Mouse (Mus musculus) kidney, adult 2 months (tissue): ENCODE measurements around the gene Ergic1. TPM values are rescaled to one million over a fixed set of nuclear protein-coding genes. Genes with fewer than 3 reads are reported as not detected.

Source experiments
- DNase-seq: peaks from one replicate; pipeline ENCODE4 v3.0.0; 2021
- H3K27ac ChIP-seq: fragments of 200-500 bp; 2 replicates; pipeline ENCODE4 v1.5.1; 2012; ENCODE audit warnings: low read depth, low read length, control low read depth, inconsistent platforms; ENCODE audit not compliant: insufficient read depth
- H3K27me3 ChIP-seq: fragments of 200-500 bp; replicated peaks from 2 replicates; pipeline ENCODE4 v1.6.1; 2012; ENCODE audit warnings: mild to moderate bottlenecking, moderate library complexity, low read length, inconsistent platforms; ENCODE audit not compliant: control insufficient read depth, insufficient read depth
- H3K36me3 ChIP-seq: fragments of 200-500 bp; 2 replicates; pipeline ENCODE4 v1.6.1; 2012; ENCODE audit warnings: mild to moderate bottlenecking, moderate library complexity, low read length, inconsistent platforms; ENCODE audit not compliant: control insufficient read depth, insufficient read depth
- H3K4me1 ChIP-seq: fragments of 200-500 bp; 2 replicates; pipeline ENCODE4 v1.6.1; 2011; ENCODE audit warnings: low read length; ENCODE audit not compliant: control insufficient read depth, insufficient read depth
- H3K4me3 ChIP-seq: fragments of 200-500 bp; 2 replicates; pipeline ENCODE4 v1.5.1; 2011; ENCODE audit warnings: mild to moderate bottlenecking, low read depth, low read length, control low read depth; ENCODE audit not compliant: insufficient read depth
- CTCF ChIP-seq: fragments of 200-500 bp; conservative IDR thresholded peaks from 2 replicates; pipeline ENCODE4 v1.5.1; 2011; ENCODE audit warnings: low read depth, mild to moderate bottlenecking, control low read depth, low read length, moderate library complexity, mixed read lengths; ENCODE audit not compliant: insufficient read depth, insufficient read length
- POLR2A ChIP-seq: fragments of 200-500 bp; IDR thresholded peaks from one replicate; pipeline ENCODE4 v1.6.1; 2011; ENCODE audit warnings: low read depth, low read length, control low read depth
- WGBS: fragments of 180-500 bp; shearing (Covaris S2); methylation state at CpG from one replicate; pipeline ENCODE4 v1.1.7; 2018; 5-methylcytosine and 5-hydroxymethylcytosine counted together
- polyA plus RNA-seq: library from polyadenylated mRNA; depleted of rRNA; stranded (reverse); fragments of >200 nt; gene quantifications from 2 replicates; pipeline ENCODE4 v1.2.3, GENCODE M21; 2012

Ergic1 gene
- polyA plus RNA-seq, 1 experiment = 131 TPM

DNA sequence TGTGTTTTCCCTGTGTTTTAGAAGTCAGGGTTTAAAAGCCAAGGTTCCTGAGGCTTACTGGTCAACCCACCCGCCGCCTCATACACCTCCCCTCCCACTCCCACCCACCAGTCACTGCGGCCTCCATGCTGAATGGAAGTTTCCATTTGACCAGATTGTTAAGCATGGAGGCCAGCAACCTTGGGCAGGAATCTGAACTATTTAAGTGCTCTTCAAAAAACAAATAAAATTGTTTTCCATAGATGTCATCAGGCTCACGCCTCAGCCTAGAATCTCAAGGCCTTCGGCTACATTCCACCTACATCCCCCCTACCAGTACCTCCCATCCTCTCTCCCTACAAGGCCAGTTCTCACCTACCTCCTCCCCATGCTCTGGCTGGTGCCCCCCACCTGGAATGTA is 57.2 kb downstream of the Ergic1 start:
- DNase-seq = peak; percentile 27
- H3K4me3 ChIP-seq = no peak overlapping the region
- peak overlapping the region; percentile 40; the same call in 1 of the 2 replicates for H3K27ac ChIP-seq
- no peaks in the 10 kb centered on the region for H3K27me3 ChIP-seq
- H3K4me1 ChIP-seq = peaks cover 41% of the 10 kb centered on the region
- TF ChIP-seq POLR2A (no peak), CTCF (no peak)
- H3K36me3 ChIP-seq = no peaks in the 10 kb centered on the region
- 64% methylated on average over 5 of the region's 5 CpGs for WGBS

DNA sequence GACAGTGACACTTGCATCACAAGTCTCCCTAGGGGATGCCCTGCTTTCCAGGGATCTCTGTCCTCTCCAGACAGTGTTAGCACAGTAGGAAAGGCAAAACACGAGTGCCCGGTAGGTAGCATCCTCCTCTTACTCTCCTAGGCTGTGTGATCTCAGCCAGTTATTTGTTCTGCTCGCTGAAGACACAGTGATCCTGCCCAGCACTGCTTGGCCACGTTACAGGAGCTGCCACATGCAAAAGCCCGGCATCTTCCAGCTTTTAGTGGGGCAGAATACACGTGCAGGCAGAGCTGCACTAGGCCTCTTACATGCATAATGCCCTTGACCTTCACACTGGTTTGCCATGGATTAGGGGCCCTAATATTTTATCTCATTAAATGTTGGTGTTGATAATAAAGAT is 58.3 kb downstream of the Ergic1 start:
- Histone ChIP-seq H3K4me1 (peaks cover 41% of the 10 kb centered on the region), H3K36me3 (no peaks in the 10 kb centered on the region), H3K27ac (no peak overlapping the region), H3K4me3 (no peak overlapping the region), H3K27me3 (no peaks in the 10 kb centered on the region)
- no peak for TF ChIP-seq POLR2A
- no peak for TF ChIP-seq CTCF
- no peak for DNase-seq
- 74% methylated on average over 6 of the region's 6 CpGs for WGBS

GRCm38 (mm10) chr17:26620292-26620691 is 59.0 kb downstream of the Ergic1 start:
- H3K27ac ChIP-seq = peak overlapping the region; percentile 78
- no peak for DNase-seq
- TF ChIP-seq CTCF = no peak; the same call in 1 of the 2 replicates
- no peak for TF ChIP-seq POLR2A
- H3K27me3 ChIP-seq = no peaks in the 10 kb centered on the region
- whole genome bisulfite sequencing = 88% methylated on average over 6 of the region's 6 CpGs
- H3K4me3 ChIP-seq = no peak overlapping the region
- peaks cover 41% of the 10 kb centered on the region for H3K4me1 ChIP-seq
- H3K36me3 ChIP-seq = no peaks in the 10 kb centered on the region

- Histone ChIP-seq H3K36me3 (no peaks in the 10 kb centered on the region), H3K4me3 (no peak overlapping the region), H3K27me3 (no peaks in the 10 kb centered on the region), H3K27ac (peak overlapping the region; percentile 78), H3K4me1 (peaks cover 39% of the 10 kb centered on the region)
- DNase-seq = peak; percentile 96
- 22% methylated on average over 17 of the region's 17 CpGs for WGBS
- TF ChIP-seq POLR2A (no peak), CTCF (no peak)
Observed at GRCm38 (mm10) chr17:26620786-26621766, 59.8 kb downstream of the Ergic1 start.

- 56% methylated on average over 5 of the region's 5 CpGs for WGBS
- Histone ChIP-seq H3K36me3 (no peaks in the 10 kb centered on the region), H3K27me3 (no peaks in the 10 kb centered on the region), H3K27ac (peak overlapping the region; percentile 78), H3K4me1 (peaks cover 33% of the 10 kb centered on the region), H3K4me3 (no peak overlapping the region)
- no peak for DNase-seq
- TF ChIP-seq CTCF (no peak), POLR2A (no peak)
Observed at GRCm38 (mm10) chr17:26621912-26622311, 60.6 kb downstream of the Ergic1 start.

- TF ChIP-seq CTCF = no peak
- no peak for TF ChIP-seq POLR2A
- H3K4me1 ChIP-seq = peaks cover 25% of the 10 kb centered on the region
- no peak for DNase-seq
- no peaks in the 10 kb centered on the region for H3K36me3 ChIP-seq
- no peak overlapping the region for H3K27ac ChIP-seq
- 93% methylated on average over 6 of the region's 6 CpGs for WGBS
- H3K4me3 ChIP-seq = no peak overlapping the region
- no peaks in the 10 kb centered on the region for H3K27me3 ChIP-seq
Observed at GRCm38 (mm10) chr17:26623991-26624390, 62.7 kb downstream of the Ergic1 start.

DNA sequence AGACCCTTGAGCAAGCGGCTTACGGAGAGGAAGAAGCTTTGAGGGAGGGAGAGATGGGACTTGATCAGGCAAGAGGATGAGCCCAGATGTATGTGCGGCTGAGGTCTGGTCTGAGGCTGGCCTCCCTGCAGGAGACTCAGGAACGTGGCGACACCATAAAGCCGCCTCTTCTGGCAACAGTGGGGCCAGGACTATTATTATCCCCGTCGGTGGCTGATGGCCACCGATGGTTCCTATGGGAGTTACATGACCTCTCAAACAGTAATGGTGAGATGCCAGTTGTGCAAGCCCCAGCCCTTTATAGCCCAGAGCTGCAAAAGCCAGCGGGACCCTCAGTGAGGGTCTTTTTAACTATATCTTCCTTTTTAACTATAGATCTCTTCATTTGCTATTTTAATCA is 63.7 kb downstream of the Ergic1 start:
- H3K36me3 ChIP-seq = no peaks in the 10 kb centered on the region
- WGBS = 89% methylated on average over 10 of the region's 10 CpGs
- H3K27ac ChIP-seq = no peak overlapping the region
- peaks cover 19% of the 10 kb centered on the region for H3K4me1 ChIP-seq
- DNase-seq = no peak
- no peak overlapping the region for H3K4me3 ChIP-seq
- TF ChIP-seq POLR2A = no peak
- TF ChIP-seq CTCF = no peak
- no peaks in the 10 kb centered on the region for H3K27me3 ChIP-seq
